Mouse (Mus musculus): ENCODE measurements around the gene Cyp2d9. TPM values are rescaled to one million over a fixed set of nuclear protein-coding genes. Genes with fewer than 3 reads are reported as not detected.
"Not testable (repeated sequence)": the region's sequence is repeated elsewhere in the genome, so short reads cannot be mapped to it uniquely, and the experiment has no call there.

Gene Cyp2d9
- not detected in 2 replicates for polyA plus RNA-seq (2012; rRNA removed)

- no peak for DNase-seq (ENCODE audit: low spot score)
These were observed at the start of gene Cyp2d9 for GRCm38 (mm10) chr15:82433137-82433536. Gene Cyp2d9, plus strand, starts transcription at chr15:82433437.

GRCm38 (mm10) chr15:82385729-82386128 is 47.5 kb upstream of the Cyp2d9 start:
- no peak for DNase-seq (ENCODE audit: low spot score)

GRCm38 (mm10) chr15:82389916-82390315 is 43.3 kb upstream of the Cyp2d9 start:
- not testable (repeated sequence) for DNase-seq (ENCODE audit: low spot score)

- DNase-seq (ENCODE audit: low spot score), result not testable (repeated sequence)
These were observed 39.3 kb upstream of the Cyp2d9 start, which contains the start of gene Cyp2d11 for GRCm38 (mm10) chr15:82393922-82394321. Gene Cyp2d11, minus strand, starts transcription at chr15:82394022.

- not testable (repeated sequence) for DNase-seq (ENCODE audit: low spot score)
These were observed 37.3 kb upstream of the Cyp2d9 start for GRCm38 (mm10) chr15:82395955-82396354.

- no peak for DNase-seq (ENCODE audit: low spot score)
These were observed 31.7 kb upstream of the Cyp2d9 start for GRCm38 (mm10) chr15:82401516-82401915.

GRCm38 (mm10) chr15:82402106-82402505 is 31.1 kb upstream of the Cyp2d9 start:
- DNase-seq (ENCODE audit: low spot score), result no peak

- no peak for DNase-seq (ENCODE audit: low spot score)
These were observed 30.5 kb upstream of the Cyp2d9 start for GRCm38 (mm10) chr15:82402741-82403140.

- DNase-seq (ENCODE audit: low spot score), result no peak
These were observed 29.6 kb upstream of the Cyp2d9 start for GRCm38 (mm10) chr15:82403606-82404005.

GRCm38 (mm10) chr15:82404163-82404562 is 29.1 kb upstream of the Cyp2d9 start:
- DNase-seq (ENCODE audit: low spot score), result no peak

- DNase-seq (ENCODE audit: low spot score), result no peak
These were observed 26.3 kb upstream of the Cyp2d9 start, which contains the start of gene Cyp2d10 for GRCm38 (mm10) chr15:82406981-82407380. Gene Cyp2d10, minus strand, starts transcription at chr15:82407195.

GRCm38 (mm10) chr15:82407536-82407935 is 25.7 kb upstream of the Cyp2d9 start:
- DNase-seq (ENCODE audit: low spot score), result no peak

GRCm38 (mm10) chr15:82416797-82417789 is 16.1 kb upstream of the Cyp2d9 start:
- DNase-seq (ENCODE audit: low spot score), result peak; percentile 59

- no peak for DNase-seq (ENCODE audit: low spot score)
These were observed 14.6 kb upstream of the Cyp2d9 start for GRCm38 (mm10) chr15:82418616-82419015.

- no peak for DNase-seq (ENCODE audit: low spot score)
These were observed 10.3 kb upstream of the Cyp2d9 start for GRCm38 (mm10) chr15:82422935-82423334.

GRCm38 (mm10) chr15:82423471-82423870 is 9.8 kb upstream of the Cyp2d9 start:
- no peak for DNase-seq (ENCODE audit: low spot score)

GRCm38 (mm10) chr15:82433621-82434020 is 384 bp downstream of the Cyp2d9 start:
- no peak for DNase-seq (ENCODE audit: low spot score)

- DNase-seq (ENCODE audit: low spot score), result no peak
These were observed 1.3 kb downstream of the Cyp2d9 start for GRCm38 (mm10) chr15:82434541-82434940.

GRCm38 (mm10) chr15:82435011-82435410 is 1.8 kb downstream of the Cyp2d9 start:
- DNase-seq (ENCODE audit: low spot score), result no peak

GRCm38 (mm10) chr15:82435606-82436005 is 2.4 kb downstream of the Cyp2d9 start:
- no peak for DNase-seq (ENCODE audit: low spot score)

GRCm38 (mm10) chr15:82437975-82438617 is 4.9 kb downstream of the Cyp2d9 start:
- DNase-seq (ENCODE audit: low spot score), result no peak

- DNase-seq (ENCODE audit: low spot score), result no peak
These were observed 10.4 kb downstream of the Cyp2d9 start for GRCm38 (mm10) chr15:82443658-82444057.

- DNase-seq (ENCODE audit: low spot score), result no peak
These were observed 12.0 kb downstream of the Cyp2d9 start for GRCm38 (mm10) chr15:82445196-82445595.
